Mouse (Mus musculus) forebrain, embryonic 13.5 days (tissue): ENCODE data around the gene Dcun1d3. TPM values are rescaled to one million over a fixed set of nuclear protein-coding genes. Genes with fewer than 3 reads are reported as not detected.

Experiments used
- ATAC-seq: fragments of 200-750 bp; cut with Nextera tagmentation; 2 replicates; pipeline ENCODE4 v1.8.0; 2017
- H3K27ac ChIP-seq: fragments of 300-500 bp; sonication (generic); 2 replicates; pipeline ENCODE4 v1.5.1; 2015; ENCODE audit warnings: inconsistent platforms, mild to moderate bottlenecking, moderate library complexity
- H3K27me3 ChIP-seq: fragments of 300-500 bp; sonication (generic); 2 replicates; pipeline ENCODE4 v1.6.1; 2015; ENCODE audit warnings: mild to moderate bottlenecking, inconsistent platforms
- H3K36me3 ChIP-seq: fragments of 300-500 bp; sonication (generic); 2 replicates; pipeline ENCODE4 v1.6.1; 2015; ENCODE audit warnings: mild to moderate bottlenecking, inconsistent platforms; ENCODE audit not compliant: poor library complexity, severe bottlenecking
- H3K4me1 ChIP-seq: fragments of 300-500 bp; sonication (generic); 2 replicates; pipeline ENCODE4 v1.6.1; 2015; ENCODE audit warnings: inconsistent platforms
- H3K4me2 ChIP-seq: fragments of 300-500 bp; sonication (generic); 2 replicates; pipeline ENCODE4 v1.6.1; 2015; ENCODE audit warnings: inconsistent platforms, mild to moderate bottlenecking, moderate library complexity
- H3K4me3 ChIP-seq: fragments of 300-500 bp; sonication (generic); 2 replicates; pipeline ENCODE4 v1.5.1; 2015; ENCODE audit warnings: mild to moderate bottlenecking, inconsistent platforms
- H3K9ac ChIP-seq: fragments of 300-500 bp; sonication (generic); 2 replicates; pipeline ENCODE4 v1.6.1; 2015; ENCODE audit warnings: mild to moderate bottlenecking, inconsistent platforms
- H3K9me3 ChIP-seq: fragments of 300-500 bp; sonication (generic); replicated peaks from 2 replicates; pipeline ENCODE4 v1.6.1; 2016; ENCODE audit warnings: inconsistent platforms
- WGBS: fragments of 180-500 bp; shearing (Covaris S2); methylation state at CpG from one replicate; pipeline ENCODE4 v1.1.7; 2015; 5-methylcytosine and 5-hydroxymethylcytosine counted together
- polyA plus RNA-seq: library from polyadenylated mRNA; unstranded; fragments of >200 nt; fragmentation: Nextera tagmentation; extraction: Ambion mirVana; gene quantifications from 2 replicates; pipeline ENCODE4 v1.2.1, GENCODE M21; 2015

Gene Dcun1d3
- polyA plus RNA-seq, 1 experiment from 2014 or later, result 16.2 TPM

- Histone ChIP-seq H3K4me2 (no peak overlapping the region), H3K27me3 (no peaks in the 10 kb centered on the region), H3K36me3 (peaks cover 12% of the 10 kb centered on the region), H3K27ac (no peak overlapping the region), H3K9ac (no peak overlapping the region), H3K9me3 (no peaks in the 10 kb centered on the region), H3K4me1 (no peaks in the 10 kb centered on the region), H3K4me3 (no peak overlapping the region)
- no peak for ATAC-seq
- 96% methylated on average over 2 of the region's 2 CpGs for WGBS
These were observed 48.7 kb downstream of the Dcun1d3 start for GRCm38 (mm10) chr7:119847396-119847795.

- Histone ChIP-seq H3K4me2 (no peak overlapping the region), H3K36me3 (peaks cover 8% of the 10 kb centered on the region; the same call in 1 of the 2 replicates), H3K4me1 (no peaks in the 10 kb centered on the region), H3K4me3 (no peak overlapping the region), H3K9ac (no peak overlapping the region), H3K27me3 (no peaks in the 10 kb centered on the region), H3K9me3 (no peaks in the 10 kb centered on the region), H3K27ac (no peak overlapping the region)
- 87% methylated on average over 2 of the region's 2 CpGs for WGBS
- ATAC-seq, result no peak
These were observed 50.6 kb downstream of the Dcun1d3 start for GRCm38 (mm10) chr7:119845541-119845940.

- Histone ChIP-seq H3K27ac (no peak overlapping the region), H3K4me1 (no peaks in the 10 kb centered on the region), H3K27me3 (no peaks in the 10 kb centered on the region), H3K9ac (no peak overlapping the region), H3K4me2 (no peak overlapping the region), H3K36me3 (peaks cover 13% of the 10 kb centered on the region), H3K4me3 (no peak overlapping the region), H3K9me3 (no peaks in the 10 kb centered on the region)
- no peak for ATAC-seq
- WGBS, result 93% methylated on average over 4 of the region's 4 CpGs
These were observed 54.2 kb downstream of the Dcun1d3 start for GRCm38 (mm10) chr7:119841820-119842449.

GRCm38 (mm10) chr7:119835996-119836777, 59.9 kb downstream of the Dcun1d3 start:
- Histone ChIP-seq H3K9me3 (no peaks in the 10 kb centered on the region), H3K4me1 (no peaks in the 10 kb centered on the region)
- WGBS, result 95% methylated on average over 4 of the region's 4 CpGs

GRCm38 (mm10) chr7:119835371-119835770, 60.7 kb downstream of the Dcun1d3 start:
- H3K4me3 ChIP-seq, result no peak overlapping the region
- no peak for ATAC-seq
- peaks cover 4% of the 10 kb centered on the region; the same call in 1 of the 2 replicates for H3K36me3 ChIP-seq
- no peak overlapping the region for H3K27ac ChIP-seq
- H3K4me1 ChIP-seq, result no peaks in the 10 kb centered on the region
- H3K9me3 ChIP-seq, result no peaks in the 10 kb centered on the region
- H3K27me3 ChIP-seq, result no peaks in the 10 kb centered on the region
- WGBS, result 97% methylated on average over 1 of the region's 1 CpGs
- H3K4me2 ChIP-seq, result no peak overlapping the region
- H3K9ac ChIP-seq, result no peak overlapping the region

More at GRCm38 (mm10) chr7:119835996-119836777, 59.9 kb downstream of the Dcun1d3 start:
- no peak overlapping the region for H3K4me3 ChIP-seq
- no peak overlapping the region for H3K27ac ChIP-seq
- peaks cover 4% of the 10 kb centered on the region; the same call in 1 of the 2 replicates for H3K36me3 ChIP-seq
- H3K9ac ChIP-seq, result no peak overlapping the region
- no peak overlapping the region for H3K4me2 ChIP-seq
- no peaks in the 10 kb centered on the region for H3K27me3 ChIP-seq
- ATAC-seq, result no peak

- Histone ChIP-seq H3K4me2 (no peak overlapping the region), H3K27me3 (no peaks in the 10 kb centered on the region), H3K27ac (no peak overlapping the region), H3K4me3 (no peak overlapping the region), H3K9ac (no peak overlapping the region), H3K4me1 (no peaks in the 10 kb centered on the region), H3K9me3 (no peaks in the 10 kb centered on the region), H3K36me3 (peaks cover 24% of the 10 kb centered on the region)
- WGBS, result 91% methylated on average over 3 of the region's 3 CpGs
- ATAC-seq, result no peak
These were observed 87.4 kb downstream of the Dcun1d3 start for GRCm38 (mm10) chr7:119808723-119809122.

- ATAC-seq, result no peak
- Histone ChIP-seq H3K27me3 (no peaks in the 10 kb centered on the region), H3K9ac (no peak overlapping the region), H3K27ac (no peak overlapping the region), H3K9me3 (no peaks in the 10 kb centered on the region), H3K4me1 (no peaks in the 10 kb centered on the region), H3K4me3 (no peak overlapping the region), H3K4me2 (no peak overlapping the region), H3K36me3 (peaks cover 24% of the 10 kb centered on the region; the same call in 1 of the 2 replicates)
- WGBS, result 94% methylated on average over 5 of the region's 5 CpGs
These were observed 88.7 kb downstream of the Dcun1d3 start for GRCm38 (mm10) chr7:119807396-119807795.

Other genes with a start within 250 kb of the Dcun1d3 start
- not detected in 2 replicates for gene Acsm4, start 206.3 kb downstream of the Dcun1d3 start, polyA plus RNA-seq
- gene Thumpd1, start 175.5 kb downstream of the Dcun1d3 start, polyA plus RNA-seq, result 75.2 and 83.8 TPM in 2 replicates
- 0.10 and 0.16 TPM in 2 replicates for gene Acsm3, start 135.4 kb downstream of the Dcun1d3 start, polyA plus RNA-seq
- gene Rexo5, start 102.3 kb downstream of the Dcun1d3 start, polyA plus RNA-seq, result 19.6 and 21.0 TPM in 2 replicates
- 28.3 and 30.4 TPM in 2 replicates for gene Eri2, start 102.2 kb downstream of the Dcun1d3 start, polyA plus RNA-seq
- gene Lyrm1, start 437 bp downstream of the Dcun1d3 start, polyA plus RNA-seq, result 12.2 and 13.9 TPM in 2 replicates
- 0.21 and 0.27 TPM in 2 replicates for gene Dnah3, start 199.0 kb upstream of the Dcun1d3 start, polyA plus RNA-seq
- 5.6 and 5.7 TPM in 2 replicates for gene Tmem159, start 206.1 kb upstream of the Dcun1d3 start, polyA plus RNA-seq
- gene Zp2, start 249.0 kb upstream of the Dcun1d3 start, polyA plus RNA-seq, result not detected in 2 replicates